Mouse (Mus musculus) leukemia stem cell, adult 10-12 weeks (primary cell): ENCODE results near the gene 2310046K23Rik. TPM values are rescaled to one million over a fixed set of nuclear protein-coding genes. Genes with fewer than 3 reads are reported as not detected.

Source experiments
- polyA plus RNA-seq: library from polyadenylated mRNA; stranded (reverse); fragments of >175 nt; gene quantifications from 2 replicates; pipeline ENCODE4 v1.2.3, GENCODE M21; 2012; ENCODE audit warnings: low replicate concordance

The 2310046K23Rik gene
- polyA plus RNA-seq, result not detected in 2 replicates

DNA sequence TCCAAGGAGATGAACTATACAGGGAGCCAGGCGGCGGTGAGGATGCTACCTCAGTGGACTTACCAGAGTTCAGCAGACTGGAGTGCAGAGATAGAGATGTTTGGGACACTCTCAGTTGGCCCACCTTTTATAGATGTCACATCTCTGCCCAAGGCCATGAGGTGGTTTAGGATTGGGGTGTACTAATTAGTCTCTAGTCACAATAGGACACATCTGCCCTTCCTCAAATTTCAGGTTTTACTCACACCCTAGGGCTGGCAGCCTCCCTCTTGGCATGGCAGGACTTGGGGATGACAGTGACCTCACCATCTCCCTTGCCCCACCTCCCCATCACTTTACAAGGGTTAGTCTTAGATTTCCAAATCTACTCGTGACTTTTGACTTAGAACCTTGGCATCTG, at the start of gene 2310046K23Rik:
2310046K23Rik (minus strand) TSS at position 101 of the 400 bp plus-strand sequence.

DNA sequence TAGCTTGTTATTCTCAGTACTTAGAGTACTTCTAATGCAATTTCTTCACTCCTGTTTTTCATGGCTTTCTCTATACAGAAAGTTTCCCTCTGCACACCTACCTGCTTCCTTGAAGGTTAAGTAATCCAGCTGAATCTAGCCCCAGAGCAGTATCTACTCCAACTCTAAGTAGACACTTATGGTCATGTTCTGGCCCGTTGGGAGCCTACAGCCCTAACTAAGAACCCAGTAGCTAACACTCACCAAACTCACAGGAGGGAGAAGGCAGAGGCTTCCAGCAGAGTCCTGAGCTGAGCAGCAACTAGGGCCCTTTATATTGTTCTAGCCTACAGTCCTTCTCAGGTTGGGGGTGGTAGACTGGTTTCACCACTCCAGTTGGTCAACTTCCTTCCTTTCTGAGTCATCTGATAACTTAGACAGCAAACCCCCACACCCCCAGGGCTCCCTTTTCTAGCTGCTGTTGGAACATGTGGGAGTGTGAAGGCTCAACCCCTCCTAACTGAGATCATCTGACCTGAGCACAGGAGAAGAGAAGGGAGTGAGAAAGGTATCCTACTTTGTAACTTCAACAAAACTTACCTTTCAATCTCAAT, 39.2 kb upstream of the 2310046K23Rik start, which contains the start of gene Ivl:
Ivl (minus strand) TSS at position 287 of the 593 bp plus-strand sequence.

DNA sequence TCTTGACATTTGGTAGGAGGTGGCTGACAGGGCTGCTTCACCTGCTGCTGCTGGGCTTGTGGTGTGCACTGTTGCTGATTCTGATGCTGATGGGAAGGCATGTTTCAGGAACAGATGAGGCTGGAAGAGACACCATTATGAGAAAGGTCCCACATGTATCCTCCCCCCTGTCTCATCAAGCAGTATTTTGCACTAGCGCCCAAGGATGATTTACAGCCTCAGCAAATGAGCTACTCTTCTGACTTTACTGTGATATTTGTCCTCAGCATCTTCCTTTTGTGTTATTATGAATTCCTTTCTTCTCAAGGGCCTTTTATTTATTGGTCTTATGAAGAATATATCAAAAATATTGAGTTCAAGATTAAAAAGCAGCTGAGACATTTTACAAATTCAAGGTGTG, 33.9 kb downstream of the 2310046K23Rik start, which contains the start of gene Sprr4:
Sprr4 (minus strand) TSS at position 101 of the 400 bp plus-strand sequence.

DNA sequence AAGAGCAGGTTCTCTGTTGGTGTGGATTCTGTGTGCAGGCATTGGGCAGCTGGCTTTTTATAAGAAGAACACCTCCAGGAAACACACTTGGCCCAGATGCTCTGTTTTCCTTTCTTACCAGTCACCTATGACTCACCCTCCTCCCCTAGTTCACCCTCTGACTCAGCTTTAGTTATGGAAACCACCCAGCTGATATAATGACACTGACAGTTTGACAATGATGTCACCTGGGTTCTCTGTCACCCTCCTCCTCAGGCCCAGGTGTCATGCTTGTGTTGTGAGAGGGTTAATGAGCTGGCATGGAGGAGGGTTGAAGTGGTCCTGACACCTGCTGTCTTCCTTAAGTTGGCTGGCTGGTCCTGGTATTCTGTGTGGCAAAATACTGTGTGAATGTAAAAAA, 48.4 kb downstream of the 2310046K23Rik start, which contains the start of gene Sprr1a:
Sprr1a (minus strand) TSS at position 33 of the 400 bp plus-strand sequence.

Other genes starting within 250 kb of the 2310046K23Rik start
- gene Sprr2a3, start 249.1 kb downstream of the 2310046K23Rik start, polyA plus RNA-seq, result not detected in 2 replicates
- gene Sprr2b, start 217.9 kb downstream of the 2310046K23Rik start, polyA plus RNA-seq, result not detected in 2 replicates
- not detected in 2 replicates for gene Sprr2d, start 195.4 kb downstream of the 2310046K23Rik start, polyA plus RNA-seq
- not detected in 2 replicates for gene Sprr2e, start 182.4 kb downstream of the 2310046K23Rik start, polyA plus RNA-seq
- not detected in 2 replicates for gene Sprr2f, start 169.3 kb downstream of the 2310046K23Rik start, polyA plus RNA-seq
- not detected in 2 replicates for gene Sprr2h, start 148.8 kb downstream of the 2310046K23Rik start, polyA plus RNA-seq
- gene Sprr2i, start 126.5 kb downstream of the 2310046K23Rik start, polyA plus RNA-seq, result not detected in 2 replicates
- gene Sprr2j-ps, start 116.4 kb downstream of the 2310046K23Rik start, polyA plus RNA-seq, result not detected in 2 replicates
- gene Gm9774, start 105.1 kb downstream of the 2310046K23Rik start, polyA plus RNA-seq, result 16.3 and 26.7 TPM in 2 replicates
- gene Sprr2k, start 101.9 kb downstream of the 2310046K23Rik start, polyA plus RNA-seq, result not detected in 2 replicates
- not detected in 2 replicates for gene Sprr1b, start 95.7 kb downstream of the 2310046K23Rik start, polyA plus RNA-seq
- not detected in 2 replicates for gene Sprr3, start 75.8 kb downstream of the 2310046K23Rik start, polyA plus RNA-seq
- gene Sprr1a, start 48.6 kb downstream of the 2310046K23Rik start, polyA plus RNA-seq, result not detected in 2 replicates
- not detected in 2 replicates for gene Sprr4, start 34.0 kb downstream of the 2310046K23Rik start, polyA plus RNA-seq
- gene Ivl, start 39.2 kb upstream of the 2310046K23Rik start, polyA plus RNA-seq, result not detected in 2 replicates
- gene Smcp, start 54.5 kb upstream of the 2310046K23Rik start, polyA plus RNA-seq, result not detected in 2 replicates
- gene 2210017I01Rik, start 73.0 kb upstream of the 2310046K23Rik start, polyA plus RNA-seq, result not detected in 2 replicates
- gene Lce6a, start 87.1 kb upstream of the 2310046K23Rik start, polyA plus RNA-seq, result not detected in 2 replicates
- gene Lce1a1, start 113.8 kb upstream of the 2310046K23Rik start, polyA plus RNA-seq, result not detected in 2 replicates
- gene Lce1b, start 122.4 kb upstream of the 2310046K23Rik start, polyA plus RNA-seq, result not detected in 2 replicates
- not detected in 2 replicates for gene Lce1a2, start 135.8 kb upstream of the 2310046K23Rik start, polyA plus RNA-seq
- not detected in 2 replicates for gene Lce1c, start 144.7 kb upstream of the 2310046K23Rik start, polyA plus RNA-seq
- gene Lce1d, start 152.7 kb upstream of the 2310046K23Rik start, polyA plus RNA-seq, result not detected in 2 replicates
- gene Lce1e, start 174.6 kb upstream of the 2310046K23Rik start, polyA plus RNA-seq, result not detected in 2 replicates
- not detected in 2 replicates for gene Lce1f, start 185.8 kb upstream of the 2310046K23Rik start, polyA plus RNA-seq
- gene Gm38119, start 204.6 kb upstream of the 2310046K23Rik start, polyA plus RNA-seq, result not detected in 2 replicates
- gene Lce1g, start 217.8 kb upstream of the 2310046K23Rik start, polyA plus RNA-seq, result not detected in 2 replicates
- not detected in 2 replicates for gene Lce1h, start 230.6 kb upstream of the 2310046K23Rik start, polyA plus RNA-seq
- gene Lce1i, start 244.4 kb upstream of the 2310046K23Rik start, polyA plus RNA-seq, result not detected in 2 replicates